Mouse (Mus musculus): ENCODE data around the gene Hsd3b7. TPM values are rescaled to one million over a fixed set of nuclear protein-coding genes. Genes with fewer than 3 reads are reported as not detected.
"Not testable (repeated sequence)": the region's sequence is repeated elsewhere in the genome, so short reads cannot be mapped to it uniquely, and the experiment has no call there.

Hsd3b7 gene
- total RNA-seq, 2 experiments from 2014 or later = 19.1 to 27.6 TPM

DNA sequence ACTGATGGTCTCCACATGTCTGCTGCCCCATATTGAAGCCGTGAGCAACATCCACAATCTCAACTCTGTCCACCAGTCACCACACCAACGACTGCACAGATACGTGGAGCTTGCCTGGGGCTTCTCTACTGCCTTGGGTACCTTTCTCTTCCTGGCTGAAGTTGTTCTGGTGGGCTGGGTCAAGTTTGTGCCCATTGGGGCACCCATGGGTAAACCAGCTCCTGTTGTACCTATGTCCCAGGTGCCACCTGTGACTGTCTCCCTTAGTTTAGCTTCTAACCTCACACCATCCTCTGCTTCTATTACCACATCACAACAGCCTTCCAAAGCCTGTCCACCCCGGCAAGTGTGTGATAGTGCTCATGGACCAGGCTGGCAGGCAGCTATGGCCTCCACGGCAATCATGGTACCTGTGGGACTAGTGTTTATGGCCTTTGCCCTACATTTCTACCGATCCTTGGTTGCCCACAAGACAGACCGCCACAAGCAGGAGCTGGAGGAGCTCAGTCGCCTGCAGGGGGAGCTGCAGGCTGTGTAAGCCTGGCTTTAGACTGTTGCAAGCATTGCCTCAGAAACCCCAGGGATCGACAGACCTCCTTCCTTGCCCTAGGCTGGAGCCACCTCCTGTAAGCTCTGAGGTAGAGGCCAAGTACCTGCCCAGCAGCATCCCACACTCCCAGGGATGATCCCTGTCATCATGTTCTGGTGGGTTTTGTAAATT lies 26.6 kb upstream of the Hsd3b7 start:
- peak; percentile 22 for ATAC-seq (replicated peaks; ENCODE audit: poor library complexity, severe bottlenecking)

DNA sequence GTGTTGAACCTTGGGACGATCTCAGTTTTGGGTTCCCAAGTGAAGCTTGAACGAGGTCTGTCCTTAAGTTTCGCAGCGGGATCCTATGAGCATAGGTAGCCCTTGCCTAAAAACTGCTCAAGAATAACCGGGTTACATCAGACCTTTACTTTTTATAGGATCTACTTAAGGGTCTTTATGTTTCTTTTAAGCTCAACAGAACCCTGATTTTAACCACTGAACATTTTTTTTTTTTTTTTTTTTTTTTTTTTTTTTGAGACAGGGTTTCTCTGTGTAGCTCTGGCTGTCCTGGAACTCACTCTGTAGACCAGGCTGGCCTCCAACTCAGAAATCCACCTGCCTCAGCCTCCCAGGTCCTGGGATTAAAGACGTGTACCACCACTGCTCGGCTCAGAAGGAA lies 24.6 kb upstream of the Hsd3b7 start:
- not testable (repeated sequence) for ATAC-seq (replicated peaks; ENCODE audit: poor library complexity, severe bottlenecking)

DNA sequence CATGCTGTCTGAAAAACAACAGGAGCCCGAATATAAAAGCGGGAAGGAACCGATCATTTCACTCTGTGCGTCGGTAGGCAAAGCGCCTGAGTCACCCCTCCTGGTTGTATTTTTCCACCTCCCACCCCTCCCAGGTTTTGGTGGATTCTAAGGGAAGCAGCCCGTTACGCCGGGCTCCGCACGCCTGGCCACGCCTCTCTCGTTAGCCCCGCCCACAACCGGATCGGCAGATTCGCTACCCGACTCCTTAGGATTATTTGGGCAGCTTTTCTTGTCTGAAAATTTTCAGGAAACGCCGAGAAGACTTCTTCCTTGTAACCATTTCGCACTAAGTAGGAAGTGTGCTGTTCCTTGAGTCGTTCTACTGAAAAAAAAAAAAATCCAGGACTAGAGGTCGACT lies 24.0 kb upstream of the Hsd3b7 start, which contains the start of gene Setd1a:
Gene Setd1a, plus strand, starts transcription at position 245 of the 400 bp plus-strand sequence.
- ATAC-seq (replicated peaks; ENCODE audit: poor library complexity, severe bottlenecking) = peak; percentile 63

DNA sequence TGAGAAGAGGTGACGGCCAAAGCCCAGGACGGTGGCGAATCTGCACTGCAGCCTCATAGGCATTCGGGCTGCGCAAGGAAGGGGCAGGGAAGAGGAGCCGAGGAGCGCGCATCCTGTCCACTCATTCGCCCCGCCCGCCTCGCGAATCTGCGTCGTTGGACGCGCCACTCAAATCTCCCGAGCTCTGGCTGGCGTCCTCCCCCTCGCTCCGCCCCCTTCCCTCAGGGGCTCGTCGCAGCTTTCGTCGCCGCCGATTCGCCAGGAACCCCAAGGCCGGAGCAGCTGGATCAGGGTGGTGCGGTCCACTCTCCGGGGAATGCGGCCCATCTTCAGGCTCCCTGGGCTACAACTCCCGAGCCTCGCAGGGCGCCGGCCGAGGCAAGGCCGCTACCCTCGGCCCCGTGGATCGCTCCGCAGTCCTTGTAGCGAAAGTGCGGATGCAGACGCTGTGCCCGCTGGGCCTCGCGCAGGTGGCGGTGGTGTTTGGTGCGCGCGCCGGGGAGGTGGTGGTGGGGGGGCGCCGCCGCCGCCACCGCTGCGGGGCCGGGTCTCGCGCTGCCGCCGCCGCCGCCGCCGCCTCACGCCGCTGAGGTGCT lies 23.4 kb upstream of the Hsd3b7 start:
- ATAC-seq (replicated peaks; ENCODE audit: poor library complexity, severe bottlenecking) = peak; percentile 80

DNA sequence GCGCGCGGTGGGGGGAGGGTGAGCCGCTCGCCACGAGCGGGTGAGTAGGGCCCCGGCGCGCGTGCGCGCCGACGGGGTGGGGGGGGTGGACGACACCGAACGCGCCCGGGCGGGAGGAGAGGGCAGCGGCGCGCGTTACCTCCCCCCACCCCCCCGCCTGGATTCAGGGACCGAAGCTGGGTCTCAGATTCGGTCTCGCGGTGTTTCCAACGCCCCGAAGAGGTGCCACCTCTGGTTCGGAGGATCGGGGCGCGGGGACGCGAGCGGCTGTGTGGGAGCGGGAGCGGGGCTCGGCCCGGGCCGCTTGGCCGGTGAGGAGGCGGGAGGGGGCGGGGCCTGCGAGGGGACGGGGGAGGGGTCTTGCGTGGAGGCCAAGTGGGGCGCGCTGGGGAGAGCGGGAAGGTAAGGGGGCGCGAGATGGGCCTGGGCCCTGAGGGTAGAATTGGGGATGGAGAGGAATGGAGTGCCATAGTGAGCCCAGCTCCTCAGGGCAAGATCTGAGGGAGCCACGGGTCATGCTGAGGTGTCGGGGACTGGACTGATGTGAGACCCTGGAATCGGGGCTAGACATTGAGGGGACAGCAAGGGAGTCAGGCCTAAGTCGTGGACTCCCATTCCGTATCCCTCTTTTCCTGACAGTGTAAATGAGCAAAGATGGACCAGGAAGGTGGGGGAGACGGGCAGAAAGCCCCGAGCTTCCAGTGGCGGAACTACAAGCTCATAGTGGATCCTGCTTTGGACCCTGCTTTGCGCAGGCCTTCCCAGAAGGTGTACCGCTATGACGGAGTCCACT lies 22.7 kb upstream of the Hsd3b7 start:
- ATAC-seq (replicated peaks; ENCODE audit: poor library complexity, severe bottlenecking) = peak; percentile 13

DNA sequence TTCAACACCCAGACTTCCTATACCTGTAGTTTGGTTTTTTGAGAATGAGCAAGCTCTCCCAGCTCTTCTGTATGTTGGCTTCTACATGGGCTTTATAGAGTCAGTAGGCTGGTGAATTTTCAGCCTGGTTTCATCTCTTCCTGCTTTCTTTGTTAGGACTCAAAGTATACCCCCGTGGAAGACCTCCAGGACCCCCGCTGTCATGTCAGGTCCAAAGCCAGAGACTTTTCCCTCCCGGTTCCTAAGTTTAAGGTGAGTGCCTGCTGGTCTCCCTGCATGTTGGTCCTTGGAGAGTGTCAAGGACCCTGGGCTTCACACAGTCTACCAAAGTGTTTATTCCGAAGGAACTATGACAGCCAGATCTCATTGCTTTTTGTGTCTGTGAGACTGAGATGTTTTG lies 22.1 kb upstream of the Hsd3b7 start:
- ATAC-seq (replicated peaks; ENCODE audit: poor library complexity, severe bottlenecking) = no peak

DNA sequence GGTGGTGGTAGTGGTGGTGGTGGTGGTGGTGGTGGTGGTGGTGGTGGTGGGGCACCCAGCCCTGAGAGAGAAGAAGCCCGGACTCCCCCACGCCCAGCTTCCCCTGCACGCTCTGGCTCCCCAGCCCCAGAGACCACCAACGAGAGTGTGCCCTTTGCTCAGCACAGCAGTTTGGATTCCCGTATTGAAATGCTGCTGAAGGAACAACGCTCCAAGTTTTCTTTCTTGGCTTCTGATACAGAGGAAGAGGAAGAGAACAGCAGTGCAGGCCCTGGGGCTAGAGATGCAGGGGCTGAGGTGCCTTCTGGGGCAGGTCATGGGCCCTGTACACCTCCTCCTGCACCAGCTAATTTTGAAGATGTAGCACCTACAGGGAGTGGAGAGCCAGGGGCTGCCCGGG lies 15.1 kb upstream of the Hsd3b7 start, which contains the start of gene Gm49388:
Gene Gm49388, plus strand, starts transcription at position 301 of the 400 bp plus-strand sequence.
- ATAC-seq (replicated peaks; ENCODE audit: poor library complexity, severe bottlenecking) = no peak

DNA sequence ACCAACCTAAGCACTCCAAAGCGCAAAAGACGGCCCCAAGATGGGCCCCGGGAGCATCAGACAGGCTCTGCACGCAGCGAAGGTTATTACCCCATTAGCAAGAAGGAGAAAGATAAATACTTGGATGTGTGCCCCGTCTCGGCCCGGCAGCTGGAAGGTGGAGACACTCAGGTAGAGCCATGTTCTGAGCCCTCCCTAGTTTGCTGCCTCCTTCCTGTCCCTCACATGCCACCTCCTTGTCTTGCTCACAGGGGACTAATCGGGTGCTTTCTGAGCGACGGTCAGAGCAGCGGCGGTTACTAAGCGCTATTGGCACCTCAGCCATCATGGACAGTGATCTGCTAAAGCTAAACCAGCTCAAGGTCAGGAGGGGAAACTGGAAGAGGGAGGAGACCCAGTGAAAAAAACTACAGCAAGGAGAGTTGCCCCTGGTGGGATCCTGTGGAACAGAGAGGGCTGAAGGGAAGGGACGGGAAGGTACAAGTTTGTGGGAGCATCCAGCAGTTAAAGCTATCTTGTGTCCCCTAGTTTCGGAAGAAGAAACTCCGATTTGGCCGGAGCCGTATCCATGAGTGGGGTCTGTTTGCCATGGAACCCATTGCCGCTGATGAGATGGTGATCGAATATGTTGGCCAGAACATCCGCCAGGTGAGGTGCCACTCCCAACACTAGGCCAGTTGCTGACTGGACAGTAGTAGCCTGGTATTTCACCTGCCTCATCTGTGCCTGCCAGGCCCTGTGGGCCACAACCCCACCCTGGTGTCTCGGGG lies 3.1 kb upstream of the Hsd3b7 start:
- no peak for ATAC-seq (replicated peaks; ENCODE audit: poor library complexity, severe bottlenecking)

DNA sequence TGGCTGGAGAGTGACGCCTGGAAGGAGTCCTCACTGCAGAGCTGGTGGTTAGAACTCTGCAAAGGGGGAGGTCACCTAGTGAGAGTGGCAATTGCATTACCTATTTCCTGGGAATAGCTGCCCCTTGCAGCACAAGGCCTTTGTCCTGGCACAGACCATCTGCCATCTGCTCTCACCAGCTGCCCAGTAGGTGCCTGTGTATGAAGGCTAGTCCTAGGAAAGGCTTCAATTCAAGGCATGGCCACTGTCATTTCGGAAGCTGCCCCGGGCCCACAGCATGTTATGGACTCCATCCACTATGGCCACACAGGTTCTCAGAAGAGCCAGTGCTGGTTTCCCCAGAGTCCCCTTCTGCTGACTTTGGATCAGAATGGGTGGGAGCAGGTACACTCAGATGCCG lies 1.8 kb upstream of the Hsd3b7 start:
- no peak for ATAC-seq (replicated peaks; ENCODE audit: poor library complexity, severe bottlenecking)

DNA sequence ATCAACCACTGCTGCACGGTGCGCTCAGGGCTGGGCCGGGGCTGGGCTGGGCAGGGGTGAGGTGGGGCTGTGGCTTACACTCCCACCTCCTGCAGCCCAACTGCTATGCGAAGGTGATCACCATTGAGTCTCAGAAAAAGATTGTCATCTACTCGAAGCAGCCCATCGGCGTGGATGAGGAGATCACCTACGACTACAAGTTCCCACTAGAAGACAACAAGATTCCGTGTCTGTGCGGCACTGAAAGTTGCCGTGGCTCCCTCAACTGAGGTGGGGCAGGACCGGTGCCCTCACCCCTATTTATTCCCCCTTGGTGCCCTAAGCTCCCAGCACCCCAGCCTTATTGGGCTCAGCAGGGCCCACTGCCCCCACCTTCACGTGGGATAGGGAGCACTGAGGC lies 1.2 kb upstream of the Hsd3b7 start:
- no peak for ATAC-seq (replicated peaks; ENCODE audit: poor library complexity, severe bottlenecking)

DNA sequence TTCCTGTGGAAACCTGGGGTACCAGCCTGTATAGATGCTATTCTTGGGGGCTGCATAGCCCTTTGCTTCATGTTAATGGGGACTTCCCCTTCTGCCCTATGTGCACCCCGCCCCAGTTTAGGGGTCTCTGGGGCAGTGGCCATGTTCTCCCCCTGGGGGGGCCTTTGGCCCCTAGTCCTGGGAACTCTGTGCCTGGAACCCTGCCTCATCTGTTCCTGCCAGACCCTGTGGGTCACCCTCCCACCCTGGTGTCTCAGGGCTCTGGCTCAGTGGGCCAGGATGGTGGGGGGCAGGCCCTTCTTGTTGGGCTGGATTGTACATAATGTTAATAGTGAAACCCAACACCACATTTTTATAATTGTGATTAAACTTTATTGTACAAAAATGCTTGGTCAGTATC lies 666 bp upstream of the Hsd3b7 start:
- ATAC-seq (replicated peaks; ENCODE audit: poor library complexity, severe bottlenecking) = no peak

DNA sequence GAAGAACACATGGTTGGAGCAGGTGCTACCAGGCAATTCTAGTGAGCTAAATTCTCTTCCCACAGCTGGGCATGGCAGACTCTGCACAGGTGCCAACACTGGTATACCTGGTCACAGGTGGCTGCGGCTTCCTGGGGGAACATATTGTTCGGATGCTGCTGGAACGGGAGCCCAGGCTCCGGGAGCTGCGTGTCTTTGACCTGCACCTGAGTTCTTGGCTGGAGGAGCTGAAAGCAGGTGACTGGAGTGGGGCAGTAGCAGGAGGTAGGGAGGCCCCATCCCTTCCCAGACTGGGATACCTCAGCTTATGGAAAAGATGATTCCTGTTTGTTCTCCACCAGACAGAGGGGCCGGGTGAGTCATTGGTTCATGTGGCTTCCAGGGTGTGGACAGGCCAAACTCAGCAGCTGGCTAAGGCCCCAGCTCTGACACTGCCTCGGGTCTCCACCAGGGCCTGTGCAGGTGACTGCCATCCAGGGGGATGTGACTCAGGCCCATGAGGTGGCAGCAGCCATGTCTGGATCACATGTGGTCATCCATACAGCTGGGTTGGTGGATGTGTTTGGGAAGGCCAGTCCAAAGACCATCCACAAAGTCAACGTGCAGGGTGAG lies 712 bp downstream of the Hsd3b7 start:
- no peak for ATAC-seq (replicated peaks; ENCODE audit: poor library complexity, severe bottlenecking)

DNA sequence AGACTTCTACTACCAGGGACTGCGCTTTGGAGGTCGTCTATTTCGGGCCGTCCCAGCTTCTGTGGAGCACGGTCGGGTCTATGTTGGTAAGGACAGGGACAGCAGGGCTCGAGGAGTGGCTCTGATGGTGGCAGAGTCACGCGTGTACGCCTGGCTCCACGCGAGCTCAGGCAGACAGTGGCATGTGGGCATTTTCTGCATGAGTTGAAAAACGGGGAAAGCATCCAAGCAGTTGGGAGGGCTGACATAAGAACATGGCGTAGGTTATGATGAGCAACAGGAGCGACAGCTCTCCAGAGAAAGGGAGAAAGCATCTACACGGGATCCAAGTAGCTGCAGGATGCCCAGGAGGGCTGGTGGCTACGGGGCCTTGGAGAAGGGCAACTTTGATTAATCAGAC lies 1.9 kb downstream of the Hsd3b7 start:
- ATAC-seq (replicated peaks; ENCODE audit: poor library complexity, severe bottlenecking) = no peak

DNA sequence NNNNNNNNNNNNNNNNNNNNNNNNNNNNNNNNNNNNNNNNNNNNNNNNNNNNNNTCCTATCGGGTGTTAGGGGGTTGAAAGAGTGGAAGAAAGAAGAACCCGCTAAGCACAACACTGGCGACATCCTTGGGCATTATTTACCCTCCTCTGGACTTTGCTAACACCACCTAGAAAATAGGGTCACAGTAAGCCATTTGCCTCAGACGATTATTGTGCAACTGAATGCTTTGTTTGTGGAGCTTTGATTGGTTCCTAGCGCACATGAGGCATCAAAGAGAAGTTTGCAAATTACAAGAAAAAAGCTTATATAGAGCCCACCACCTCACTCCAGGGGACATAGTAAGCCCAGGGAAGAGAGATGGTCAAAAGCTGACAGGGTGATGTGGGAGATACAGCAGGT lies 8.4 kb downstream of the Hsd3b7 start:
- no peak for ATAC-seq (replicated peaks; ENCODE audit: poor library complexity, severe bottlenecking)

DNA sequence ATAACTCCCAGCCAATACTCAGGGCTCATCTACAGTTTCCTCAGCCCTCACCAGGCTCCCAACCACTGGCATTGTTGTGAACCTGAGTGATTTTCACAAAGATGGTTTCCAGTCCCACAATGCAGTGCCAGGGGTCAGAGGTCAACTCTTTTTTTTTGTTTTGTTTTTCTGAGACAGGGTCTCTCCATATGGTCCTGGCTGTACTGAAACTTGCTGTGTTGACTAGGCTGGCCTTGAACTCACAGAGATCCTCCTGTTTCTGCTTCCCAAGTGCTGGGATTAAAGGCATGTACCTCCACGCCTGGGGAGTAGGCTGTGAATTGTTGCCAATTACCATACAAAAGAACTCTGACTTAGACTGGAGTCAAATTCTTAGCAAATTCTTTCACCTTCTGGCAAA lies 9.4 kb downstream of the Hsd3b7 start:
- no peak for ATAC-seq (replicated peaks; ENCODE audit: poor library complexity, severe bottlenecking)

DNA sequence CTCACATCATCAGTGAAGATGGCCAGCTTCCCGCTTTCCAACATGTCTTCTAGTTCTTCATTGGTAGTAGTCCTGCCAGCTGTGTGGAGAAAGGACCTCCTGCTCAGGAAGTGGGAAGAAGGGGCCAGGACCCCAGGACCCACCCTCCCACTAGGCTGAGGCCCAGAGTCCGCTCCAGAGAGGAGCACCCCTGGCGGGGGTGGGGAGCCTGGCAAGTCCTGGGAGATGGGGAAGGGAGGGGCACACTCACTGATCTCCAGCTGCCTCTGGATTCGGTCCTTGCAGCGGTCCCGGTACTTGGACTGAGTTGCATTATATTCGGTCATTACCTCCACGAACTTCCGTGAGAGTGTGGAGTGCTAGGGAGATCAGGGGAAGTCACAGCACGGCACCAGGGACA lies 10.2 kb downstream of the Hsd3b7 start:
- no peak for ATAC-seq (replicated peaks; ENCODE audit: poor library complexity, severe bottlenecking)

DNA sequence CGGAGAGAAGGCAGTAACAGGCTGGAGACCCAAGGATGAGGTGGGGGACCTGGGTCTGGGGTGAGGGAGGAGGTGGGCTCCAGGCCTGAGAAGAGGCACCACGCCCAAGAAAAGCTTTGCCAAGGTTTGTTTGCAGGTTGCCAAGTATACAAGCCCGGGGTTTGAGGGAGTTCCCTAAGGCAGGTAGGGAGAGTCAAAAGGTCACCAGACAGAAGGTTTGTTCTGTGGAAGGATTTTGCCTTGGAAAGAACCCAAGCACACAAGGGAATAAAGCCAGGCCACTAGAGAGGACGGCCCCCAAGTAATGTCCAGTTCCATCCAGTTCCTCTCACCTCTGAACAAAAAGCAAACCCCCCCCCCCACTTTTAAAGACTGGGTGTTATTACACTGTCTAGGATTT lies 10.8 kb downstream of the Hsd3b7 start:
- ATAC-seq (replicated peaks; ENCODE audit: poor library complexity, severe bottlenecking) = no peak

DNA sequence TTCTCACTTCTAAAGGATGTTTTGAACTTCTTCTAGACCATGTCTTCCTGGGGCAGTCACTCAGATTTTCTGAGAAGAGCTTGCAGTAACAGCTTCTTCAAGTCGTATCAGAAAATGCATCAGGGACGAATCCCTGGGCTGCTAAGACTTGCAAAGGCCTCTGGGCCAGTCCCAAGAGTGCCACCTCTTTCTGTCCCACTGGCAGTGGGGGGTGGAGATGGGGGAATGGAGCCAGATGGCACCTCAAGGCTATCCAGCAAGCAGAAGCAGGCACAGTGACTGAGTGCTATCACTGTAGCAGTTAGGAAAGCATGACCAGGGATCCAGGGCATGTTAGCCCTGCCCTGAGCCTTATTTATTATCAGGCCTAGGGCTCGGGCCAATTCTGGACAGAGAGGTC lies 11.9 kb downstream of the Hsd3b7 start:
- ATAC-seq (replicated peaks; ENCODE audit: poor library complexity, severe bottlenecking) = no peak

DNA sequence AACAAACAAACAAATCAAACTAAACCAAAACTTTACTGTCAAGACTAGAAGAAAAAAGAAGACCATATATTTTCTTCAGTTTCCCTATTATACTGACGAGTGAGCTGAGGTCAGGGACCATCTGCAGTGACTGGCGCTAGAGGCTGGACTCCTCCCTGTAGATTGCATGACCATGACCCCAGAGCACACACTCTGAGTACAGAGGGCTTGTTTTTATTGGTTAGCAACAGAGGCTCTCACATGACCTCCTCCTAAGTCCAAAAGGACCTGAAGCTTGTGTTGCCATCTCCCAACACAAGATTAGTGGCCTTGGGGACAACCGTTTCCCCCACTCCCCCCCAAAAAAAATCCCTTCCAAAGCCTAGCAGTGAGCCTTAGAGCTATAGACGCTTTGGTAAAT lies 13.4 kb downstream of the Hsd3b7 start:
- no peak for ATAC-seq (replicated peaks; ENCODE audit: poor library complexity, severe bottlenecking)

DNA sequence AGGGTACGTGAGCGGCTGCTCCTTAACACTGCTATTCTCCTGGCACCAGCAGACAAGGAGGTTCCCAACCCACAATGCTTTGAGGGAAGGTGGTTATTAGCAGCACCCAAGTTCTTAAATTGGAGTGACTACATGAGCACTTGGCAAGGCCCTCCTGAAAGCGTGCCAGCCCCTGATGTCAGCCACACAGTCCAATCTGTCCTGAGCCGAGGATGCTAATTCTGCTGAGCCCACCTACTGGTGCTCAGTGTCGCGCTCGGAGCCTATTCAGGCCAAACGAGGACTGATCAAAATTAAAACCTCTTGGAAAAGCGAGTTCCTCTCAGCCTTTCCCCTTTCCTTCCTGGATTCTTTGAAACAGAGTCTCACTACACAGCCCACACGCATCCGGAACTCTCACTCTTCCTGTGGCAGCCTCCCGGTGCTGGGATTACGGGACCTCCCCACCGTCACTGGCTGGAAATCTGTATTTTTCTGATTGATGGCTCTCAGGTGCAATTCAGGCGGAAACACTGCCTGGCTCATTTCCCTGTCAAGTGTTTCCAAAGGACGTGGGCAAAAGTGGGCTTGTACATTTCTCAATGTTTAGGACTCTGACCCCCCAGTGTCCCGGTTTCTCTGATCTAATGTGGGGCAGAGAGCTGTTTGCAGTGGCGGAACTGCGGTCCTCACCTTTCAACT lies 14.0 kb downstream of the Hsd3b7 start:
- ATAC-seq (replicated peaks; ENCODE audit: poor library complexity, severe bottlenecking) = no peak

All from granulocyte monocyte progenitor cell, adult 5-6 weeks (primary cell).